Mouse (Mus musculus) layer of hippocampus, adult 9-10 months (tissue): Measurements from ENCODE around the gene H2al1d.
"Not testable (repeated sequence)": the region's sequence is repeated elsewhere in the genome, so short reads cannot be mapped to it uniquely, and the experiment has no call there.

Experiments
- DNase-seq: peaks from one replicate; pipeline ENCODE4 v3.0.0; 2022; ENCODE audit warnings: low spot score

Gene H2al1d

GRCm38 (mm10) chrX:11308524-11308923 lies at the start of gene H2al1d:
H2al1d (plus strand) TSS chrX:11308824.
- DNase-seq, result not testable (repeated sequence)

GRCm38 (mm10) chrX:11264918-11265317 lies 43.7 kb upstream of the H2al1d start:
- DNase-seq, result no peak

GRCm38 (mm10) chrX:11267791-11268190 lies 40.8 kb upstream of the H2al1d start:
- DNase-seq, result no peak

GRCm38 (mm10) chrX:11269074-11269473 lies 39.5 kb upstream of the H2al1d start:
- no peak for DNase-seq

GRCm38 (mm10) chrX:11273190-11273589 lies 35.4 kb upstream of the H2al1d start:
- DNase-seq, result no peak

GRCm38 (mm10) chrX:11277083-11277482 lies 31.5 kb upstream of the H2al1d start:
- no peak for DNase-seq

GRCm38 (mm10) chrX:11280741-11281140 lies 27.9 kb upstream of the H2al1d start:
- DNase-seq, result no peak

- DNase-seq, result no peak
These were observed 20.2 kb upstream of the H2al1d start for GRCm38 (mm10) chrX:11288306-11288882.

GRCm38 (mm10) chrX:11289244-11289643 lies 19.4 kb upstream of the H2al1d start:
- no peak for DNase-seq

- not testable (repeated sequence) for DNase-seq
These were observed 9.7 kb upstream of the H2al1d start, which contains the start of gene H2al1a for GRCm38 (mm10) chrX:11298957-11299356. H2al1a (plus strand) TSS chrX:11299257.

GRCm38 (mm10) chrX:11302132-11302531 lies 6.5 kb upstream of the H2al1d start, which contains the start of gene H2al1b:
H2al1b (plus strand) TSS chrX:11302432.
- DNase-seq, result not testable (repeated sequence)

- DNase-seq, result not testable (repeated sequence)
These were observed 3.3 kb upstream of the H2al1d start, which contains the start of gene H2al1c for GRCm38 (mm10) chrX:11305355-11305754. H2al1c (plus strand) TSS chrX:11305655.

- not testable (repeated sequence) for DNase-seq
These were observed 3.0 kb downstream of the H2al1d start, which contains the start of gene H2al1e for GRCm38 (mm10) chrX:11311634-11312033. H2al1e (plus strand) TSS chrX:11311934.

GRCm38 (mm10) chrX:11314858-11315257 lies 6.2 kb downstream of the H2al1d start, which contains the start of gene H2al1f:
H2al1f (plus strand) TSS chrX:11315158.
- not testable (repeated sequence) for DNase-seq

- not testable (repeated sequence) for DNase-seq
These were observed 9.3 kb downstream of the H2al1d start, which contains the start of gene H2al1g for GRCm38 (mm10) chrX:11317956-11318355. H2al1g (plus strand) TSS chrX:11318256.

- not testable (repeated sequence) for DNase-seq
These were observed 12.6 kb downstream of the H2al1d start, which contains the start of gene H2al1h for GRCm38 (mm10) chrX:11321192-11321591. H2al1h (plus strand) TSS chrX:11321492.

- DNase-seq, result not testable (repeated sequence)
These were observed 15.7 kb downstream of the H2al1d start, which contains the start of gene H2al1i for GRCm38 (mm10) chrX:11324359-11324758. H2al1i (plus strand) TSS chrX:11324659.

- not testable (repeated sequence) for DNase-seq
These were observed 18.9 kb downstream of the H2al1d start, which contains the start of gene H2al1j for GRCm38 (mm10) chrX:11327522-11327921. H2al1j (plus strand) TSS chrX:11327822.

GRCm38 (mm10) chrX:11345762-11346161 lies 37.1 kb downstream of the H2al1d start:
- DNase-seq, result no peak

GRCm38 (mm10) chrX:11346756-11347155 lies 38.1 kb downstream of the H2al1d start:
- no peak for DNase-seq
